Mouse (Mus musculus) lung, embryonic 16.5 days (tissue): Measurements from ENCODE around the gene Taar3. TPM values are rescaled to one million over a fixed set of nuclear protein-coding genes. Genes with fewer than 3 reads are reported as not detected.

Experiments used
- ATAC-seq: fragments of 200-750 bp; cut with Nextera tagmentation; 2 replicates; pipeline ENCODE4 v1.8.0; 2017; ENCODE audit warnings: low read depth, mild to moderate bottlenecking, moderate library complexity
- H3K27ac ChIP-seq: fragments of 300-500 bp; sonication (generic); 2 replicates; pipeline ENCODE4 v1.5.1; 2014; ENCODE audit warnings: mild to moderate bottlenecking, control low read depth, low read length
- H3K27me3 ChIP-seq: fragments of 300-500 bp; sonication (generic); 2 replicates; pipeline ENCODE4 v1.6.1; 2014; ENCODE audit warnings: low read depth, low read length, mixed read lengths; ENCODE audit not compliant: control insufficient read depth, insufficient read depth
- H3K36me3 ChIP-seq: fragments of 300-500 bp; sonication (generic); 2 replicates; pipeline ENCODE4 v1.6.1; 2014; ENCODE audit warnings: low read length; ENCODE audit not compliant: control insufficient read depth, insufficient read depth
- H3K4me1 ChIP-seq: fragments of 300-500 bp; sonication (generic); replicated peaks from 2 replicates; pipeline ENCODE4 v1.6.1; 2014; ENCODE audit warnings: low read length, mixed read lengths; ENCODE audit not compliant: control insufficient read depth, insufficient read depth
- H3K4me2 ChIP-seq: fragments of 300-500 bp; sonication (generic); 2 replicates; pipeline ENCODE4 v1.6.1; 2014; ENCODE audit warnings: low read depth, low read length, control low read depth
- H3K4me3 ChIP-seq: fragments of 300-500 bp; sonication (generic); 2 replicates; pipeline ENCODE4 v1.5.1; 2014; ENCODE audit warnings: mild to moderate bottlenecking, low read length, control low read depth
- H3K9ac ChIP-seq: fragments of 300-500 bp; sonication (generic); 2 replicates; pipeline ENCODE4 v1.6.1; 2014; ENCODE audit warnings: low read length, control low read depth
- H3K9me3 ChIP-seq: fragments of 300-500 bp; sonication (generic); 2 replicates; pipeline ENCODE4 v1.6.1; 2016; ENCODE audit warnings: low read length; ENCODE audit not compliant: control insufficient read depth
- WGBS: fragments of 180-500 bp; shearing (Covaris S2); extraction: QIAGEN DNeasy Blood & Tissue Kit; methylation state at CpG from one replicate; pipeline ENCODE4 v1.1.7; 2014; 5-methylcytosine and 5-hydroxymethylcytosine counted together
- polyA plus RNA-seq: library from polyadenylated mRNA; unstranded; fragments of >200 nt; fragmentation: Nextera tagmentation; extraction: Ambion mirVana; gene quantifications from 2 replicates; pipeline ENCODE4 v1.2.1, GENCODE M21; 2015

Taar3 gene
- polyA plus RNA-seq, 1 experiment from 2014 or later: not detected

DNA sequence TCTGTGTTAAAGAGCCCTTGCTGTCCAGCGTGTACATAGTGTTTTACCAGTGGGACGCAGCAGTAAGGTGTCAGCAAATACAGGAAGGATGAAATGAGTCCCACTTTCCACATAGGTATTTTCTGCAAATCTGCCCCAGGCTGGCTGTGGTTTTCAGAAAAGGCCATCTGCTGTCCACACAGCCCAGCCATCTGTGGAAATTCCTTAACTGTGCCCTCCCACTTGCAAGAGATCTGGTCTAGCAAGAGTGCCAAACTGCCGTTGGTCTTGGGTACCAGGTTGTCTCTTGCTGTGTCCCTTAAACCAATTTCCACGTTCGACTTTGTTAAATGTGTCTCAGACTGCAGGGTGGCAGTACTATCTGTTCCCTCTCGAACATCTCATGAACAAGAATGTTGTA, 2.4 kb downstream of the Taar3 start:
- 69% methylated on average over 6 of the region's 6 CpGs for WGBS

DNA sequence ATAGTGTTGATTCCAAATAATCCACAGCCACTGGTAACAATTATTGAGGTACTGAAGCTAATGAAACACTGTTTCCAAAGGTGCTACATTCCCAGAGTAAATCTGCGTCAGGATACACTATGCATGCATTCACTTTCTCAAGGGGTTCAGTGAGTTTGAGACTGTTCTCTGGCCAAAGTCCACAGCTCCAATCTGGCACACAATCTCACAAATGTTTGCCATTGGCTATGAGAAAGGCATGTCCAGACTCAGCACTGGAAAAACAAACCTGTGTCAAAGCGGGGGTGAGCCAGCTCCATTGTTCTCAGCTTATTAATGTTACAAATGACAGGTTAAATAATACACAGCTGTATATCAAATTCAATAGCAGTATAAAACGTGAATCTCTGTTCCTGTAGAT, 9.7 kb downstream of the Taar3 start:
- H3K27me3 ChIP-seq: no peaks in the 10 kb centered on the region
- WGBS: 40% methylated on average over 3 of the region's 3 CpGs
- no peak overlapping the region for H3K27ac ChIP-seq

More for the DNA sequence above, 2.4 kb downstream of the Taar3 start:
- Histone ChIP-seq H3K9me3 (no peaks in the 10 kb centered on the region), H3K4me3 (no peak overlapping the region), H3K4me2 (no peak overlapping the region), H3K27me3 (no peaks in the 10 kb centered on the region), H3K27ac (no peak overlapping the region), H3K4me1 (no peaks in the 10 kb centered on the region), H3K36me3 (no peaks in the 10 kb centered on the region), H3K9ac (no peak overlapping the region)
- ATAC-seq: no peak

DNA sequence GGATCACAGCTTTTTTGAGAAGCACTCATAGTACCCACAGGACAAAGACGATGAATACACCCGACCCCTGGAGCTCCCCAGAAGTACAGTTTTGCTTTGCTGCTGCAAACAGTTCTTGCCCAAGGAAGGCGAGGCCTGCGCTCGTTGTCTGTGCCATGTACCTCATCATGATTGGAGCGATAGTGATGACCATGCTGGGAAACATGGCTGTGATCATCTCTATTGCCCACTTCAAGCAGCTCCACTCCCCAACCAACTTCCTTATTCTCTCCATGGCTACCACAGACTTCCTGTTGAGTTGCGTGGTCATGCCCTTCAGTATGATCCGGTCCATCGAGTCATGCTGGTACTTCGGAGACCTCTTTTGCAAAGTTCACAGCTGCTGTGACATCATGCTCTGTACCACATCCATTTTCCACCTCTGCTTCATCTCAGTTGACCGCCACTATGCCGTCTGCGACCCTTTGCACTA, 11.1 kb downstream of the Taar3 start, which contains the start of gene Taar4:
Gene Taar4 (plus strand): TSS at position 51 of the 472 bp plus-strand sequence.
- no peaks in the 10 kb centered on the region for H3K27me3 ChIP-seq
- no peak within 1 kb of the TSS for H3K9ac ChIP-seq
- no peaks in the 10 kb centered on the region for H3K4me1 ChIP-seq
- ATAC-seq: no peak
- 93% methylated on average over 13 of the region's 13 CpGs for WGBS
- H3K4me2 ChIP-seq: no peak within 1 kb of the TSS
- no peak within 1 kb of the TSS for H3K27ac ChIP-seq
- H3K9me3 ChIP-seq: no peaks in the 10 kb centered on the region
- no peaks in the 10 kb centered on the region for H3K36me3 ChIP-seq
- H3K4me3 ChIP-seq: no peak within 1 kb of the TSS

More for the DNA sequence above, 9.7 kb downstream of the Taar3 start:
- H3K4me1 ChIP-seq: no peaks in the 10 kb centered on the region
- no peak overlapping the region for H3K9ac ChIP-seq
- no peak for ATAC-seq
- H3K9me3 ChIP-seq: no peaks in the 10 kb centered on the region
- H3K36me3 ChIP-seq: no peaks in the 10 kb centered on the region
- H3K4me3 ChIP-seq: no peak overlapping the region
- H3K4me2 ChIP-seq: no peak overlapping the region

GRCm38 (mm10) chr10:23963444-23963843, 14.1 kb downstream of the Taar3 start:
- ATAC-seq: no peak
- WGBS: 30% methylated on average over 3 of the region's 3 CpGs
- Histone ChIP-seq H3K4me2 (no peak overlapping the region), H3K4me3 (no peak overlapping the region), H3K27ac (no peak overlapping the region), H3K27me3 (no peaks in the 10 kb centered on the region), H3K9me3 (no peaks in the 10 kb centered on the region), H3K4me1 (no peaks in the 10 kb centered on the region), H3K9ac (no peak overlapping the region), H3K36me3 (no peaks in the 10 kb centered on the region)

DNA sequence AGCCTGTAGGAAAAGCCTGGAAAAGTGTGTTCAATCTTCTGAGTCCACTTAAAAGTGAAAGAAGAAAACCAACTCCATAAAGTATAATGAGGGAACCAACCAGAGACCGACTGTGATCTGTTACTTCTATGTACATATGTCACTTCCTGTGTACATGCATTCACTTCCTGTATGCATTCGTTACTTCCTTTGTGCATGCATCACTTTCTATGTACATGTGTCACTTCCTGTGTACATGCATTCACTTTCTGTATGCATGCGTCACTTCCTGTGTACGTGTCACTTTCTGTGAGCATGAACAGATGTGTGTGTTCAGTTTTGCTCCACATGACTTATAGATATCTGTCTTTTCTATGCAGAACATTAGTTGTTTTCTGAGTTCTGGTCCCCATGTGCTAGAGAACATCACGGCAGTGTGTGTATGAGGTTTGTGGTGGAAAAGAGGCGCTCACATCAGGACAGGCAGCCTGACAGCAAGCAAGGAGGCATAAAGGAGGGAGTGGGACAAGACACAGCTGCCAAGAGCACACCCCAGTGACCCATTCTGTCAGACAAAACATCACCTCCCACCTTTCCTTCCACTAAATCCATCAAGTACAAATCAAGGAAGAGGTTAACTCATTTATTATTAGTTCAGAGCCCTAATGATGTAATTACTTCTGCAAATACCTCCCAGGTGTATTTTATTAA, 15.7 kb downstream of the Taar3 start:
- no peak overlapping the region for H3K27ac ChIP-seq
- no peak overlapping the region for H3K4me3 ChIP-seq
- no peaks in the 10 kb centered on the region for H3K27me3 ChIP-seq
- no peak for ATAC-seq
- no peaks in the 10 kb centered on the region for H3K4me1 ChIP-seq
- no peaks in the 10 kb centered on the region for H3K9me3 ChIP-seq
- H3K4me2 ChIP-seq: no peak overlapping the region
- WGBS: 75% methylated on average over 6 of the region's 6 CpGs
- no peaks in the 10 kb centered on the region for H3K36me3 ChIP-seq
- no peak overlapping the region for H3K9ac ChIP-seq

GRCm38 (mm10) chr10:23970656-23971165, 21.4 kb downstream of the Taar3 start, which contains the start of gene Taar5:
Gene Taar5 (plus strand): TSS chr10:23970706.
- Histone ChIP-seq H3K4me3 (no peak within 1 kb of the TSS), H3K4me1 (no peaks in the 10 kb centered on the region), H3K9me3 (no peaks in the 10 kb centered on the region), H3K27ac (no peak within 1 kb of the TSS), H3K27me3 (no peaks in the 10 kb centered on the region), H3K9ac (no peak within 1 kb of the TSS), H3K4me2 (no peak within 1 kb of the TSS), H3K36me3 (no peaks in the 10 kb centered on the region)
- ATAC-seq: no peak
- 84% methylated on average over 11 of the region's 11 CpGs for WGBS

DNA sequence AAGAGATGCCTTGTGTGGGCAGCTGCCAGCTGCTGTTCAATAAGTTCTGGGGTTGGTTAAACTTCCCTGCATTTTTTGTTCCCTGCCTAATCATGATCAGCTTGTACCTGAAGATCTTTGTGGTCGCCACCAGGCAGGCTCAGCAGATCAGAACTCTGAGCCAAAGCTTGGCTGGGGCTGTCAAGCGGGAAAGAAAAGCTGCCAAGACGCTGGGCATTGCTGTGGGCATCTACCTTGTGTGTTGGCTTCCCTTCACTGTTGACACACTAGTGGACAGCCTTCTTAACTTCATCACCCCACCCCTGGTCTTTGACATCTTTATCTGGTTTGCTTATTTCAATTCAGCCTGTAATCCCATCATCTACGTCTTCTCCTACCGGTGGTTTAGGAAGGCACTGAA, 21.9 kb downstream of the Taar3 start:
- Histone ChIP-seq H3K27ac (no peak overlapping the region), H3K36me3 (no peaks in the 10 kb centered on the region), H3K4me1 (no peaks in the 10 kb centered on the region), H3K4me3 (no peak overlapping the region), H3K4me2 (no peak overlapping the region), H3K9me3 (no peaks in the 10 kb centered on the region), H3K9ac (no peak overlapping the region), H3K27me3 (no peaks in the 10 kb centered on the region)
- ATAC-seq: no peak
- 80% methylated on average over 5 of the region's 5 CpGs for WGBS

- H3K9me3 ChIP-seq: no peaks in the 10 kb centered on the region
- no peak overlapping the region for H3K9ac ChIP-seq
- no peak overlapping the region for H3K4me2 ChIP-seq
- no peaks in the 10 kb centered on the region for H3K36me3 ChIP-seq
- no peak overlapping the region for H3K27ac ChIP-seq
- WGBS: 54% methylated on average over 4 of the region's 4 CpGs
- no peak for ATAC-seq
- H3K4me1 ChIP-seq: no peaks in the 10 kb centered on the region
- no peaks in the 10 kb centered on the region for H3K27me3 ChIP-seq
- H3K4me3 ChIP-seq: no peak overlapping the region
Observed at GRCm38 (mm10) chr10:23977958-23978357, 28.6 kb downstream of the Taar3 start.

DNA sequence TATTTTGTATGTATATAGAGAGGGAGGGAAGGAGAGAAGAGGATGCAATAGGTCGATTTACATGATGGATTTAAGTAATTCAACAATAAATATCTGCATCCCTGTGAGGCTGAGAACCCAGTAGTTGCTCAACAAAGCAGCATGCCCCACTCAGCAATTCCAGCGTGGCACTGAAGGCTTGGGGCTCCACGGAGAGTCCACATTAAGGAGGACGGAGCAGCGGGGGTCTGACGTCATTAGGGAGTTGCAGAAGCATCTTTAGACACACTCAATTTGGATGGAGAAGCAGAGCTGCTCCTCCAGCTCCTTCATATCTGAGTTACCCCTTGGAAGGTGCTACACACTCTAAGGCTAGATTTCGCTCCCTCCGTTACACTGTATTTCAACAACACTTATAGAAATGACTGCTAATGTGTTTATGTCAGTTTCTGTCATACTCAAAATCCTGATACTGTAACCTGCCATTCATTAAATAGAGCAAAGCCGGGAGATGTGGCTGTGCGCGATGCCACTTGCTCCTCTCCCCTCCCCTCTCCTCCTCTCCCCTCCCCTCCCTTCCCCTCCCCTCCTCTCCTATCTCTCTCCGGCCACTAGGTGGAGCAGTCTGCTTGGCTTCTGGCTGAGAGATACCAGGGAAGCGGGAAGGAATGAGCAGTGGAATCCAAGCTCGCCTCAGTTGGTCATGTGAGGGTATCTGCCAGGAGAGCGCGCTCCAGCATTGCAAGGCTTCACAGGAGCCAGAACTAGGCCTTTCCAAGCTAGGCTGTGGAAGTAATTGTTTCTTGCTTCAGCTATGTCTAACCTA, 29.7 kb downstream of the Taar3 start:
- ATAC-seq: peak; percentile 54
- 34% methylated on average over 15 of the region's 16 CpGs for WGBS
- H3K9me3 ChIP-seq: no peaks in the 10 kb centered on the region

More for the DNA sequence above, 29.7 kb downstream of the Taar3 start:
- Histone ChIP-seq H3K27me3 (no peaks in the 10 kb centered on the region), H3K27ac (no peak overlapping the region), H3K4me2 (no peak overlapping the region), H3K4me1 (no peaks in the 10 kb centered on the region), H3K36me3 (no peaks in the 10 kb centered on the region), H3K9ac (no peak overlapping the region), H3K4me3 (no peak overlapping the region)
